Mouse (Mus musculus) limb, embryonic 11.5 days (tissue): ENCODE data around the gene Sf3a2. TPM values are rescaled to one million over a fixed set of nuclear protein-coding genes. Genes with fewer than 3 reads are reported as not detected.

Source experiments
- ATAC-seq: fragments of 200-750 bp; cut with Nextera tagmentation; 2 replicates; pipeline ENCODE4 v1.8.0; 2017; ENCODE audit warnings: low read depth; ENCODE audit not compliant: insufficient number of reproducible peaks, low FRiP score, low TSS enrichment
- DNase-seq: peaks from one replicate; pipeline ENCODE4 v3.0.0-alpha.2; 2015; ENCODE audit warnings: low spot score
- H3K27ac ChIP-seq: fragments of 300-500 bp; sonication (generic); replicated peaks from 2 replicates; pipeline ENCODE4 v1.5.1; 2014; ENCODE audit warnings: low read depth, mild to moderate bottlenecking, low read length
- H3K27me3 ChIP-seq: fragments of 300-500 bp; sonication (generic); 2 replicates; pipeline ENCODE4 v1.6.1; 2014; ENCODE audit warnings: mild to moderate bottlenecking, low read length, mixed read lengths; ENCODE audit not compliant: control insufficient read depth, insufficient read depth
- H3K36me3 ChIP-seq: fragments of 300-500 bp; sonication (generic); 2 replicates; pipeline ENCODE4 v1.6.1; 2014; ENCODE audit warnings: mild to moderate bottlenecking, low read length, moderate library complexity, mixed read lengths; ENCODE audit not compliant: control insufficient read depth, insufficient read depth
- H3K4me1 ChIP-seq: fragments of 300-500 bp; sonication (generic); 2 replicates; pipeline ENCODE4 v1.6.1; 2014; ENCODE audit warnings: low read length, mixed read lengths; ENCODE audit not compliant: control insufficient read depth, insufficient read depth
- H3K4me2 ChIP-seq: fragments of 300-500 bp; sonication (generic); 2 replicates; pipeline ENCODE4 v1.6.1; 2014; ENCODE audit warnings: low read depth, mild to moderate bottlenecking, moderate library complexity; ENCODE audit not compliant: severe bottlenecking
- H3K4me3 ChIP-seq: fragments of 300-500 bp; sonication (generic); 2 replicates; pipeline ENCODE4 v1.5.1; 2014; ENCODE audit warnings: low read depth, low read length
- H3K9ac ChIP-seq: fragments of 300-500 bp; sonication (generic); 2 replicates; pipeline ENCODE4 v1.6.1; 2014; ENCODE audit warnings: mild to moderate bottlenecking, low read length
- H3K9me3 ChIP-seq: fragments of 300-500 bp; sonication (generic); 2 replicates; pipeline ENCODE4 v1.6.1; 2016; ENCODE audit warnings: low read length; ENCODE audit not compliant: control insufficient read depth
- WGBS: fragments of 180-500 bp; shearing (Covaris S2); extraction: QIAGEN DNeasy Blood & Tissue Kit; methylation state at CpG from one replicate; pipeline ENCODE4 v1.1.7; 2014; 5-methylcytosine and 5-hydroxymethylcytosine counted together
- polyA plus RNA-seq: library from polyadenylated mRNA; unstranded; fragments of >200 nt; fragmentation: Nextera tagmentation; extraction: Ambion mirVana; gene quantifications from 2 replicates; pipeline ENCODE4 v1.2.1, GENCODE M21; 2014

Sf3a2 gene
- polyA plus RNA-seq, 1 experiment from 2014 or later: 122 TPM

GRCm38 (mm10) chr10:80793803-80794202 is 4.2 kb upstream of the Sf3a2 start:
- H3K4me2 ChIP-seq: no peak overlapping the region
- peaks cover 50% of the 10 kb centered on the region for H3K36me3 ChIP-seq
- DNase-seq (no peak), ATAC-seq (no peak)
- WGBS: 81% methylated on average over 4 of the region's 4 CpGs
- H3K9me3 ChIP-seq: no peaks in the 10 kb centered on the region; the same call in 1 of the 2 replicates
- H3K27me3 ChIP-seq: no peaks in the 10 kb centered on the region
- H3K4me1 ChIP-seq: peaks cover 6% of the 10 kb centered on the region; the same call in 1 of the 2 replicates
- no peak overlapping the region for H3K27ac ChIP-seq
- H3K4me3 ChIP-seq: no peak overlapping the region
- no peak overlapping the region for H3K9ac ChIP-seq

DNA sequence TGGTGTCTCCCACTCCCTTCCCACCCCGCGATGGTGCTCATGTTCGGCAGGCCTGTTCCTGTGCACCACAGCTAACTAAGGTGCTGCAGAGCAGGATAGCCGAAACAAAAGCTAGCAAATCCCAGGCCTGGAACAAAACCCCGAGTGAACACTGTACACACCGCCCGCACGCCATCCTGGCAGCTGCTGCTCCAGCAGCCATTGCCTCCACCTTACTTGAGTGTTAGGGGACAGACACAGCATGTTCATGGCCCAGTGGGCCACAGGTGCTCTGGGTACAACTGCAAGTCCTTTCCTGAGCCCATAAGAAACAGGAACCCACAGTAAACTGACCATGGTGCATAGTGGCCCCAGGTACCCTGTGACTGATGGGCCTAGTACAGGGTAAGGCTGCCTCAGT is 3.2 kb upstream of the Sf3a2 start:
- H3K9me3 ChIP-seq: no peaks in the 10 kb centered on the region; the same call in 1 of the 2 replicates
- DNase-seq (no peak), ATAC-seq (no peak)
- H3K4me2 ChIP-seq: no peak overlapping the region
- peaks cover 11% of the 10 kb centered on the region for H3K4me1 ChIP-seq
- no peak overlapping the region for H3K4me3 ChIP-seq
- peaks cover 42% of the 10 kb centered on the region for H3K36me3 ChIP-seq
- no peaks in the 10 kb centered on the region for H3K27me3 ChIP-seq
- H3K9ac ChIP-seq: no peak overlapping the region
- 89% methylated on average over 8 of the region's 8 CpGs for WGBS
- no peak overlapping the region for H3K27ac ChIP-seq

- no peak for ATAC-seq
- H3K27me3 ChIP-seq: no peaks in the 10 kb centered on the region
- no peaks in the 10 kb centered on the region; the same call in 1 of the 2 replicates for H3K9me3 ChIP-seq
- no peak overlapping the region for H3K27ac ChIP-seq
- 86% methylated on average over 9 of the region's 9 CpGs for WGBS
- no peak for DNase-seq
- peak overlapping the region; percentile 92; the same call in 1 of the 2 replicates for H3K4me2 ChIP-seq
- H3K9ac ChIP-seq: peak overlapping the region; percentile 95
- peak overlapping the region; percentile 97; the same call in 1 of the 2 replicates for H3K4me3 ChIP-seq
- H3K36me3 ChIP-seq: peaks cover 34% of the 10 kb centered on the region
- peaks cover 15% of the 10 kb centered on the region for H3K4me1 ChIP-seq
Observed at GRCm38 (mm10) chr10:80796307-80796848, 1.6 kb upstream of the Sf3a2 start.

DNA sequence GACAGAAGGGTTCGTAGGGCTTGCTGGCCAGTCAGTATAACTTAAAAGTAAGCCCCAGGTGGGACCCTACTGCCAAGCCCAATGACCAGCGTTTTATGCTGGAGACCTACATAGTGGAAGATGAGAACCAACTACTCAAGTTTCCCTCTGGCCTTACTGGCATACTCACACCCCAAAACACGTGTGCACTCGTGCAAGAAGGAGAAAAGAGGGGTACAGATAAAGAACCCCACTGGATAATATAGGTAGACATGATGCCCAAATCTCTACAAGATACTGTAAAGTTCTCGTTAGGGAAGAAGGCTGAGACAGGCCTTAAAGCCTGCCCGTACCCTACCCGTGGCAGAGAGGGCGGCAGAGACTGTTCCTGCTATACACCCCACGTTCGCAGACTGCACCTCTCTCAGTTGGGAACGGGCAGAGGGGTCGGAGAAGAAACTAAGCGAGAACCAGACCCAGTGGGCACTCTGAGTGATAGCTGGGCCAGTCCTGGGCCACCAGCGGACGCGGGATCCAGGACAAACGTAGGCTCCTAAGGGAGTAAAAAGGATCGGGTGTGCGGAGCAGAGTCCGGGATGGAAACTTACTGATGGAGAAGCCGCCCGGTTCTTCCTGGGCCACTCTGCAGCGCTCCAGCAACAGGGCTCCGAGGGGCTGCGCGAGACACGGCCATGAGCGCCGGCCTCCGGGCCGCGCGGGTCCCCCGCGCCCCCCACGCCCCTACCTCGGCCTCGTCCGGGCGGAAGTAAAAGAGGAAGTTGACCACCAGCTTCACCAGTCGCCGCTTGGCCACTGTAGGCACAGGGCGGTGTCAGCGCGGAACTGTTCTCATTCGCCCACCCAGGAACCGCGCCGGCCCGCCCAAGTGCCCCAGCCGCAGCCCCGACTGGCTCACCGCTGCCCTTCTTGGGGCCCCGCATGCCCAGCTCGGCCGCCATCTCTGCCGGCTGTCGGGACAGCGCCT is 530 bp upstream of the Sf3a2 start:
- peak overlapping the region; percentile 95 for H3K9ac ChIP-seq
- H3K4me1 ChIP-seq: peaks cover 15% of the 10 kb centered on the region
- peak overlapping the region; percentile 92 for H3K4me2 ChIP-seq
- peak overlapping the region; percentile 97 for H3K4me3 ChIP-seq
- ATAC-seq (peak; percentile 53; the same call in 1 of the 2 replicates), DNase-seq (peak; percentile 40)
- H3K27ac ChIP-seq: peak overlapping the region; percentile 91
- H3K9me3 ChIP-seq: no peaks in the 10 kb centered on the region
- H3K36me3 ChIP-seq: peaks cover 38% of the 10 kb centered on the region
- WGBS: 2% methylated on average over 57 of the region's 59 CpGs
- no peaks in the 10 kb centered on the region for H3K27me3 ChIP-seq

- WGBS: 3% methylated on average over 18 of the region's 18 CpGs
- Histone ChIP-seq H3K4me3 (peak overlapping the region; percentile 97), H3K4me2 (peak overlapping the region; percentile 88), H3K27me3 (no peaks in the 10 kb centered on the region), H3K27ac (peak overlapping the region; percentile 91), H3K9me3 (no peaks in the 10 kb centered on the region), H3K4me1 (peaks cover 15% of the 10 kb centered on the region), H3K9ac (peak overlapping the region; percentile 95), H3K36me3 (peaks cover 40% of the 10 kb centered on the region)
- DNase-seq (no peak), ATAC-seq (no peak)
Observed at GRCm38 (mm10) chr10:80799070-80799566, 1.1 kb downstream of the Sf3a2 start.

DNA sequence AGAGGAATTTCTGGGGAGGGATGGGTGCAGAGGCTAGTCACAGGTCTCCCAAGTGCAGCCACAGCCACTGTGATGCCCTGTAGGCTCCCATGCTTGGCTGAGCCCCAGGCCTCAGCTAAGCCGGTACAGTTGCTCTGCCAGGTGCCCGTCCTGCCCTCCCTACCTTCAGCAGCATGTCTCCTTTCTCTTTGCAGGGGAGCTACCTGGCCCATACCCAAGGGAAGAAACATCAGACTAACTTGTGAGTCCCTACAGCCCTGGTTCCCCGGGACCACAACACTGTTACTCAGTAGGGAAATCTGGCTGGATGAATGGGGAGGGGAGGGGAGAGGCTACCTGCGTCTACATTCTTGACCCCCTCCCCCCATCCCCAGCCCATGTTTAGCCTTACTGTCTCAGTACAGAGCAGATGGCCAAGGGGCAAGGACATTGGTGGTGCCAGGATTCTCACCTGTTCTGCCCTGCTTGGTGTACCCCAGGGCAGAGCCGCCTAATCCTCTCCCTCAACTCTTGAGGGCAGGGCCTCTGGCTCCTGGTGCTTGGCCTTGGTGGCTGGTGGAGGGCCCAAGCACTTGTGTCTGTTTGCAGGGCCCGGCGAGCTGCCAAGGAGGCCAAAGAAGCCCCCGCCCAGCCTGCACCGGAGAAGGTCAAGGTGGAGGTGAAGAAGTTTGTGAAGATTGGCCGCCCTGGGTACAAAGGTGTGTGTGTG is 4.4 kb downstream of the Sf3a2 start:
- Histone ChIP-seq H3K4me2 (no peak overlapping the region), H3K27ac (no peak overlapping the region), H3K4me3 (no peak overlapping the region), H3K4me1 (peaks cover 25% of the 10 kb centered on the region), H3K36me3 (peaks cover 39% of the 10 kb centered on the region), H3K27me3 (peaks cover 6% of the 10 kb centered on the region; the same call in 1 of the 2 replicates), H3K9ac (no peak overlapping the region), H3K9me3 (no peaks in the 10 kb centered on the region)
- 91% methylated on average over 10 of the region's 10 CpGs for WGBS
- ATAC-seq: no peak
- no peak for DNase-seq

DNA sequence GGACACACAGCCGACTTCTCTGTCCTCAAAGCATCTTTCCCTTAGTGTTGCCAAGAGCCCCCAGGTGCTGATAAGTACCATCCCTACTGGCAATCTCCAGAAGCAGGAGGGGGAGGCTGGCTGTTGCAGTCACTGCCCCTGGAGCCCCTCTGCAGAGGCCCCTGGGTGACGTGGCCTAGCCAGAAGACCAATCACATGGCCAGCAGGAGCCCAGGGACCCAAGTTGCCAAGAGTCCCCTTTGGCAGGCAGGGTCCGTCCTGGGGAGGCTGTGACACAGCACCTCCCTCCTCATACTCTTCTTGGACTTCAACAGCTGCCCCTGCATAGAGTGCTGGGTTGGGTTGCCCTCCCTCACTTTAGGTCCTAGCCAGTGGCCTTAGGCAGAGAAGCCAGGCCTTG is 5.0 kb downstream of the Sf3a2 start:
- Histone ChIP-seq H3K9ac (no peak overlapping the region), H3K36me3 (peaks cover 39% of the 10 kb centered on the region), H3K27ac (no peak overlapping the region), H3K4me2 (no peak overlapping the region), H3K4me3 (no peak overlapping the region), H3K9me3 (no peaks in the 10 kb centered on the region), H3K4me1 (peaks cover 27% of the 10 kb centered on the region), H3K27me3 (peaks cover 7% of the 10 kb centered on the region)
- DNase-seq (no peak), ATAC-seq (no peak)
- 86% methylated on average over 3 of the region's 3 CpGs for WGBS

GRCm38 (mm10) chr10:80804340-80804739 is 6.3 kb downstream of the Sf3a2 start:
- ATAC-seq: no peak
- no peaks in the 10 kb centered on the region for H3K9me3 ChIP-seq

More at GRCm38 (mm10) chr10:80804340-80804739, 6.3 kb downstream of the Sf3a2 start:
- Histone ChIP-seq H3K27ac (no peak overlapping the region), H3K4me1 (peaks cover 36% of the 10 kb centered on the region), H3K9ac (no peak overlapping the region), H3K36me3 (peaks cover 39% of the 10 kb centered on the region), H3K4me2 (no peak overlapping the region), H3K4me3 (no peak overlapping the region), H3K27me3 (peaks cover 19% of the 10 kb centered on the region)
- DNase-seq: no peak
- 100% methylated on average over 2 of the region's 2 CpGs for WGBS
